12 mouse cellular contexts compared by ENCODE assay signal in genomic region chr1:92772784-92773113, GRCm38 (mm10). TPM values are rescaled to one million over a fixed set of nuclear protein-coding genes. Genes with fewer than 3 reads are reported as not detected.
DNase-seq lines count a peak whose midpoint lies in the region; ATAC-seq lines count a peak whose summit lies in the region.
"Had no signal": no experiment of that assay in that cellular context is flagged by ENCODE, and none has a peak within 500 bp of the region (broad histone marks: within the 10 kb centered on the region; RNA-seq: fewer than 3 reads in every experiment).

No protein-coding gene starts in this region.

- peaks cover 46% of the 10 kb centered on the region for H3K27me3 ChIP-seq in heart, embryonic 12.5 days (replicated peaks)
- no peaks in the 10 kb centered on the region for H3K27me3 ChIP-seq in embryonic facial prominence, embryonic 11.5 days (ENCODE audit: control insufficient read depth, insufficient read depth, low read length)
- no peaks in the 10 kb centered on the region for H3K27me3 ChIP-seq in forebrain, embryonic 14.5 days (replicated peaks; ENCODE audit: control insufficient read depth, insufficient read depth, low read length)
- H3K27me3 ChIP-seq in midbrain, embryonic 13.5 days: no peaks in the 10 kb centered on the region
- H3K27me3 ChIP-seq: intestine, embryonic 15.5 days had no signal

- H3K36me3 ChIP-seq in heart, embryonic 12.5 days: no peaks in the 10 kb centered on the region
- no peaks in the 10 kb centered on the region for H3K36me3 ChIP-seq in embryonic facial prominence, embryonic 11.5 days (replicated peaks; ENCODE audit: control insufficient read depth, insufficient read depth, low read depth, low read length)
- no peaks in the 10 kb centered on the region for H3K36me3 ChIP-seq in forebrain, embryonic 14.5 days (ENCODE audit: control insufficient read depth, insufficient read depth, low read length)
- H3K36me3 ChIP-seq in midbrain, embryonic 13.5 days: no peaks in the 10 kb centered on the region
- H3K36me3 ChIP-seq: intestine, embryonic 15.5 days had no signal

- peak overlapping the region; percentile 31; the same call in 1 of the 2 replicates for H3K27ac ChIP-seq in heart, embryonic 12.5 days (ENCODE audit: poor library complexity, severe bottlenecking)
- H3K27ac ChIP-seq in embryonic facial prominence, embryonic 11.5 days (replicated peaks; ENCODE audit: low read depth, low read length): no peak overlapping the region; the same call in 1 of the 2 replicates
- no peak overlapping the region for H3K27ac ChIP-seq in forebrain, embryonic 14.5 days (ENCODE audit: low read depth, low read length)
- H3K27ac ChIP-seq in midbrain, embryonic 13.5 days: peak overlapping the region; percentile 72
- H3K27ac ChIP-seq: intestine, embryonic 15.5 days; macrophage had no signal

- intact Hi-C loops in heart, postnatal 14 days (cut with DNase I): loop anchor here (5.0 kb wide), 1 partner anchor 70 kb away; no protein-coding TSS in a partner anchor

- H3K4me1 ChIP-seq in heart, embryonic 12.5 days (replicated peaks): peaks cover 59% of the 10 kb centered on the region
- H3K4me1 ChIP-seq in embryonic facial prominence, embryonic 11.5 days (ENCODE audit: control insufficient read depth, insufficient read depth, low read length): no peaks in the 10 kb centered on the region; the same call in 1 of the 2 replicates
- H3K4me1 ChIP-seq in forebrain, embryonic 14.5 days (ENCODE audit: control insufficient read depth, insufficient read depth, low read length): peaks cover 18% of the 10 kb centered on the region
- peaks cover 42% of the 10 kb centered on the region for H3K4me1 ChIP-seq in midbrain, embryonic 13.5 days (replicated peaks)

- 28% methylated on average over 10 of the region's 10 CpGs for WGBS in heart, embryonic 12.5 days
- WGBS in embryonic facial prominence, embryonic 11.5 days: 44% methylated on average over 10 of the region's 10 CpGs
- 22% methylated on average over 10 of the region's 10 CpGs for WGBS in forebrain, embryonic 14.5 days
- 22% methylated on average over 10 of the region's 10 CpGs for WGBS in midbrain, embryonic 13.5 days

- H3K4me3 ChIP-seq in heart, embryonic 12.5 days: no peak overlapping the region
- no peak overlapping the region for H3K4me3 ChIP-seq in embryonic facial prominence, embryonic 11.5 days (ENCODE audit: low read depth, low read length)
- H3K4me3 ChIP-seq in forebrain, embryonic 14.5 days (ENCODE audit: low read depth, low read length): no peak overlapping the region
- H3K4me3 ChIP-seq in midbrain, embryonic 13.5 days (replicated peaks): no peak overlapping the region
- H3K4me3 ChIP-seq: intestine, embryonic 15.5 days had no signal

- no peak overlapping the region; the same call in 1 of the 2 replicates for H3K9ac ChIP-seq in heart, embryonic 12.5 days
- H3K9ac ChIP-seq in embryonic facial prominence, embryonic 11.5 days (replicated peaks; ENCODE audit: low read length): no peak overlapping the region
- H3K9ac ChIP-seq in forebrain, embryonic 14.5 days (ENCODE audit: low read length): no peak overlapping the region
- H3K9ac ChIP-seq in midbrain, embryonic 13.5 days (replicated peaks): no peak overlapping the region
- H3K9ac ChIP-seq: intestine, embryonic 15.5 days had no signal

- DNase-seq in heart, postnatal 14 days: no peak
- DNase-seq in embryonic facial prominence, embryonic 11.5 days (ENCODE audit: low spot score): peak; percentile 44
- peak; percentile 16 for DNase-seq in forebrain, embryonic 14.5 days (ENCODE audit: low spot score)
- DNase-seq in urinary bladder, postnatal 36 days (ENCODE audit: low spot score in 2 of 2): no peak
- no peak for DNase-seq in frontal cortex, postnatal 25 days (ENCODE audit: low spot score in 2 of 2)
- DNase-seq: cerebellum, adult 9-11 months; kidney, postnatal 36 days had no signal

- peak overlapping the region; percentile 22 for H3K4me2 ChIP-seq in heart, embryonic 12.5 days
- H3K4me2 ChIP-seq in embryonic facial prominence, embryonic 11.5 days (ENCODE audit: low read depth, low read length): no peak overlapping the region
- no peak overlapping the region for H3K4me2 ChIP-seq in forebrain, embryonic 14.5 days (ENCODE audit: low read length)
- H3K4me2 ChIP-seq in midbrain, embryonic 13.5 days (replicated peaks): no peak overlapping the region
- H3K4me2 ChIP-seq: intestine, embryonic 15.5 days had no signal

- no peaks in the 10 kb centered on the region for H3K9me3 ChIP-seq in heart, embryonic 12.5 days (replicated peaks)
- no peaks in the 10 kb centered on the region for H3K9me3 ChIP-seq in embryonic facial prominence, embryonic 11.5 days (replicated peaks; ENCODE audit: control insufficient read depth, low read length)
- H3K9me3 ChIP-seq in forebrain, embryonic 14.5 days (replicated peaks; ENCODE audit: control insufficient read depth, low read length): no peaks in the 10 kb centered on the region
- H3K9me3 ChIP-seq in midbrain, embryonic 13.5 days: no peaks in the 10 kb centered on the region
- H3K9me3 ChIP-seq: intestine, embryonic 15.5 days had no signal

- ATAC-seq in heart, embryonic 12.5 days (ENCODE audit: insufficient number of reproducible peaks, low FRiP score): no peak
- ATAC-seq in embryonic facial prominence, embryonic 11.5 days (replicated peaks; ENCODE audit: insufficient number of reproducible peaks, low FRiP score, low TSS enrichment, low read depth): no peak
- ATAC-seq in forebrain, embryonic 14.5 days: no peak
- ATAC-seq in midbrain, embryonic 13.5 days: peak; percentile 81
- ATAC-seq in erythroid progenitor cell, adult 5-6 weeks (replicated peaks; ENCODE audit: low FRiP score, poor library complexity, severe bottlenecking): no peak
- ATAC-seq: intestine, embryonic 15.5 days had no signal

RNA-seq across cellular contexts. Expression of gene Gpc1, which starts 58.7 kb away (rescaled TPM):
- 67.2 and 70.3 TPM in 2 replicates for polyA plus RNA-seq in heart, embryonic 12.5 days (2016; fragmentation: Nextera tagmentation; extraction: Ambion mirVana)
- total RNA-seq in heart, postnatal 14 days (2021): 100 to 1,000 TPM; 222 to 238 TPM
- 37.7 and 41.9 TPM in 2 replicates for polyA plus RNA-seq in embryonic facial prominence, embryonic 11.5 days (2014; fragmentation: Nextera tagmentation; extraction: Ambion mirVana)
- 58.4 and 66.8 TPM in 2 replicates for polyA plus RNA-seq in forebrain, embryonic 14.5 days (2014; fragmentation: Nextera tagmentation; extraction: Ambion mirVana)
- 55.8 and 67.7 TPM in 2 replicates for polyA plus RNA-seq in midbrain, embryonic 13.5 days (2015; fragmentation: Nextera tagmentation; extraction: Ambion mirVana)
- 4.0 and 8.4 TPM in 2 replicates for total RNA-seq in erythroid progenitor cell, adult 5-6 weeks (2015; ENCODE audit: low replicate concordance)
- total RNA-seq in erythroid progenitor cell, adult 5-6 weeks (2017; ENCODE audit: low replicate concordance): 3.7 and 4.7 TPM in 2 replicates

Comparison
In these comparisons a context has a peak if more than half of its experiments do, and no peak if none do; other contexts are left out.
1. H3K27ac ChIP-seq: peak in heart, embryonic 12.5 days (single experiment) and midbrain, embryonic 13.5 days (single experiment); none in embryonic facial prominence, embryonic 11.5 days (single experiment) and forebrain, embryonic 14.5 days (single experiment).
2. DNase-seq: peak in embryonic facial prominence, embryonic 11.5 days (single experiment) and forebrain, embryonic 14.5 days (single experiment); none in heart, postnatal 14 days (0 of 2), urinary bladder, postnatal 36 days (0 of 2) and frontal cortex, postnatal 25 days (0 of 2).